ENCODE assay signal across 8 mouse cellular contexts in genomic region chr17:3273108-3274091, GRCm38 (mm10). TPM values are rescaled to one million over a fixed set of nuclear protein-coding genes. Genes with fewer than 3 reads are reported as not detected.
DNase-seq lines count a peak whose midpoint lies in the region; ATAC-seq lines count a peak whose summit lies in the region.

No protein-coding gene starts in this region.

- no peaks in the 10 kb centered on the region for H3K36me3 ChIP-seq in forebrain, embryonic 10.5 days (replicated peaks)
- H3K36me3 ChIP-seq in heart, embryonic 13.5 days, result no peaks in the 10 kb centered on the region
- H3K36me3 ChIP-seq in liver, embryonic 12.5 days, result no peaks in the 10 kb centered on the region
- no peaks in the 10 kb centered on the region for H3K36me3 ChIP-seq in stomach, embryonic 14.5 days (ENCODE audit: control insufficient read depth, insufficient read depth, low read length)

- peaks cover 44% of the 10 kb centered on the region for H3K27me3 ChIP-seq in forebrain, embryonic 10.5 days (ENCODE audit: poor library complexity, severe bottlenecking)
- H3K27me3 ChIP-seq in heart, embryonic 13.5 days (replicated peaks), result no peaks in the 10 kb centered on the region
- H3K27me3 ChIP-seq in liver, embryonic 12.5 days (replicated peaks), result 0 out of 2 replicates have a peak, but pooled peaks cover 3% of the 10 kb centered on the region
- no peaks in the 10 kb centered on the region for H3K27me3 ChIP-seq in stomach, embryonic 14.5 days (ENCODE audit: control insufficient read depth, insufficient read depth, low read length)

- 47% methylated on average over 22 of the region's 22 CpGs for WGBS in forebrain, embryonic 10.5 days
- 23% methylated on average over 22 of the region's 22 CpGs for WGBS in heart, embryonic 13.5 days
- 17% methylated on average over 22 of the region's 22 CpGs for WGBS in liver, embryonic 12.5 days (ENCODE audit: insufficient replicate concordance)
- WGBS in stomach, embryonic 14.5 days, result 46% methylated on average over 22 of the region's 22 CpGs

- H3K9ac ChIP-seq in heart, embryonic 13.5 days, result peak overlapping the region; percentile 58; the same call in 1 of the 2 replicates
- no peak overlapping the region for H3K9ac ChIP-seq in liver, embryonic 12.5 days
- H3K9ac ChIP-seq in stomach, embryonic 14.5 days (replicated peaks; ENCODE audit: low read depth, low read length), result no peak overlapping the region

- H3K4me2 ChIP-seq in heart, embryonic 13.5 days, result peak overlapping the region; percentile 24; the same call in 1 of the 2 replicates
- H3K4me2 ChIP-seq in liver, embryonic 12.5 days, result peak overlapping the region; percentile 50
- H3K4me2 ChIP-seq in stomach, embryonic 14.5 days (replicated peaks; ENCODE audit: low read depth, low read length), result no peak overlapping the region

- peak; percentile 78 for DNase-seq in CD4-positive, CD25-positive, alpha-beta regulatory T cell, adult 2 months (ENCODE audit: low read depth, low spot score)
- DNase-seq in c-Kit-negative CD71-positive TER-119-positive erythroid progenitor cells, embryonic 14.5 days (ENCODE audit: low read depth, low spot score), result peak; percentile 33
- peak; percentile 78 for DNase-seq in forebrain, embryonic 10.5 days (ENCODE audit: extremely low spot score, low spot score)
- peak; percentile 91 for DNase-seq in kidney, postnatal 10 days
- DNase-seq in neural tube, embryonic 10.5 days (ENCODE audit: extremely low spot score, low spot score), result peak; percentile 84

- peaks cover 30% of the 10 kb centered on the region for H3K4me1 ChIP-seq in forebrain, embryonic 10.5 days
- H3K4me1 ChIP-seq in heart, embryonic 13.5 days, result peaks cover 22% of the 10 kb centered on the region
- peaks cover 23% of the 10 kb centered on the region for H3K4me1 ChIP-seq in liver, embryonic 12.5 days
- H3K4me1 ChIP-seq in stomach, embryonic 14.5 days (ENCODE audit: control insufficient read depth, insufficient read depth, low read length), result no peaks in the 10 kb centered on the region

- H3K27ac ChIP-seq in forebrain, embryonic 10.5 days, result no peak overlapping the region
- no peak overlapping the region for H3K27ac ChIP-seq in heart, embryonic 13.5 days (replicated peaks)
- H3K27ac ChIP-seq in liver, embryonic 12.5 days, result no peak overlapping the region
- H3K27ac ChIP-seq in stomach, embryonic 14.5 days (ENCODE audit: low read length), result no peak overlapping the region

- no peak overlapping the region for H3K4me3 ChIP-seq in forebrain, embryonic 10.5 days
- no peak overlapping the region for H3K4me3 ChIP-seq in heart, embryonic 13.5 days
- H3K4me3 ChIP-seq in liver, embryonic 12.5 days, result no peak overlapping the region
- H3K4me3 ChIP-seq in stomach, embryonic 14.5 days (ENCODE audit: low read depth, low read length), result no peak overlapping the region

- no peak for ATAC-seq in heart, embryonic 13.5 days (ENCODE audit: extremely low read depth, insufficient number of reproducible peaks, low FRiP score, low TSS enrichment)
- peak; percentile 75 for ATAC-seq in liver, embryonic 12.5 days
- ATAC-seq in stomach, embryonic 14.5 days (ENCODE audit: insufficient number of reproducible peaks, insufficient read depth, low FRiP score, low read depth), result peak; percentile 43; the same call in 1 of the 2 replicates

- H3K9me3 ChIP-seq in forebrain, embryonic 10.5 days, result no peaks in the 10 kb centered on the region
- H3K9me3 ChIP-seq in heart, embryonic 13.5 days, result no peaks in the 10 kb centered on the region
- no peaks in the 10 kb centered on the region for H3K9me3 ChIP-seq in liver, embryonic 12.5 days (replicated peaks)
- H3K9me3 ChIP-seq in stomach, embryonic 14.5 days (ENCODE audit: control insufficient read depth, low read depth, low read length), result no peaks in the 10 kb centered on the region

RNA-seq across cellular contexts. Expression of gene Tiam2, which starts 53.0 kb away (rescaled TPM):
- 4.4 and 5.3 TPM in 2 replicates for polyA plus RNA-seq in forebrain, embryonic 10.5 days (2016; fragmentation: Nextera tagmentation; extraction: Ambion mirVana)
- polyA plus RNA-seq in heart, embryonic 13.5 days (2015; fragmentation: Nextera tagmentation; extraction: Ambion mirVana), result 2.8 and 4.0 TPM in 2 replicates
- polyA plus RNA-seq in liver, embryonic 12.5 days (2016; fragmentation: Nextera tagmentation; extraction: Ambion mirVana), result 1.3 and 1.6 TPM in 2 replicates
- polyA plus RNA-seq in stomach, embryonic 14.5 days (2014; fragmentation: Nextera tagmentation; extraction: Ambion mirVana), result 6.5 and 6.6 TPM in 2 replicates

Comparison
In these comparisons a context has a peak if more than half of its experiments do, and no peak if none do; other contexts are left out.
1. DNase-seq: peak in every context shown above with its lines; median percentile 91 in kidney, postnatal 10 days; 84 in neural tube, embryonic 10.5 days; 78 in CD4-positive, CD25-positive, alpha-beta regulatory T cell, adult 2 months; 78 in forebrain, embryonic 10.5 days; 33 in c-Kit-negative CD71-positive TER-119-positive erythroid progenitor cells, embryonic 14.5 days.